In the genomic region with DNA sequence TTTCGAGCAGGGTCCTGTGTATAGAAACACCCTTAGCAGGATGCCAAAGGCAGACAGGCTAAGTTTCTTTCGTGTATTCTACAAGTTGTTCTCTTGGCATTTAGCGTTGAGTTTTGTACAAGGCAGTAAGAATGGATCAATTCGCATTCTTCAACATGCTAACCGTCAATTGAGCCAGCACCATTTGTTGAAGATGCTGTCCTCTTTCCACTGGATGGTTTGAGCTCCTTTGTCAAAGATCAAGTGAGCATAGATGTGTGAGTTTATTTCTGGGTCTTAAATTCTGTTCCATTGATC, we compare ENCODE assay signal across 7 mouse cellular contexts.
DNase-seq lines count a peak whose midpoint lies in the region; ATAC-seq and TF ChIP-seq lines count a peak whose summit lies in the region.
"Not testable (repeated sequence)": the region's sequence is repeated elsewhere in the genome, so short reads cannot be mapped to it uniquely, and the experiment has no call there.

No protein-coding gene starts in this region.

- peak; percentile 21 for DNase-seq in MN1 (ENCODE audit: low spot score)
- peak; percentile 8 for DNase-seq in embryo, embryonic 10.5 days (ENCODE audit: low spot score)
- peak; percentile 29 for DNase-seq in hindbrain, embryonic 14.5 days (ENCODE audit: low spot score)
- DNase-seq in limb, embryonic 11.5 days (ENCODE audit: low spot score) = peak; percentile 23
- peak; percentile 8 for DNase-seq in lung, postnatal 0 days (ENCODE audit: low spot score)

- H3K27ac ChIP-seq in forebrain, embryonic 16.5 days (ENCODE audit: low read length); limb, embryonic 11.5 days (replicated peaks; ENCODE audit: low read depth, low read length); lung, postnatal 0 days (ENCODE audit: low read length): not testable (repeated sequence)
- H3K27ac ChIP-seq in hindbrain, embryonic 14.5 days = peak overlapping the region; percentile 29
- H3K27ac ChIP-seq in neural tube, embryonic 13.5 days (replicated peaks) = peak overlapping the region; percentile 33; the same call in 1 of the 2 replicates

- H3K36me3 ChIP-seq in forebrain, embryonic 16.5 days (ENCODE audit: control insufficient read depth, insufficient read depth); hindbrain, embryonic 14.5 days (replicated peaks; ENCODE audit: control insufficient read depth, insufficient read depth); limb, embryonic 11.5 days (ENCODE audit: control insufficient read depth, insufficient read depth, low read length); lung, postnatal 0 days (ENCODE audit: insufficient read depth, low read length); neural tube, embryonic 13.5 days: not testable (repeated sequence)

- not testable (repeated sequence) for H3K4me1 ChIP-seq in forebrain, embryonic 16.5 days (replicated peaks; ENCODE audit: control insufficient read depth, insufficient read depth, low read length); hindbrain, embryonic 14.5 days (replicated peaks; ENCODE audit: control insufficient read depth, insufficient read depth, low read length); limb, embryonic 11.5 days (ENCODE audit: control insufficient read depth, insufficient read depth, low read length); lung, postnatal 0 days (ENCODE audit: insufficient read depth, low read depth, low read length); neural tube, embryonic 13.5 days (replicated peaks)

- TF ChIP-seq EP300 in lung, postnatal 0 days (IDR thresholded peaks at IDR 0.05) = not testable (repeated sequence)

- peak overlapping the region; percentile 69 for H3K4me3 ChIP-seq in forebrain, embryonic 16.5 days (replicated peaks; ENCODE audit: low read length)
- peak overlapping the region; percentile 42 for H3K4me3 ChIP-seq in hindbrain, embryonic 14.5 days (replicated peaks; ENCODE audit: low read length)
- H3K4me3 ChIP-seq in limb, embryonic 11.5 days (ENCODE audit: low read depth, low read length) = peak overlapping the region; percentile 43
- peak overlapping the region; percentile 49 for H3K4me3 ChIP-seq in lung, postnatal 0 days (ENCODE audit: low read depth, low read length)
- H3K4me3 ChIP-seq in neural tube, embryonic 13.5 days = peak overlapping the region; percentile 49

- H3K27me3 ChIP-seq in forebrain, embryonic 16.5 days (replicated peaks; ENCODE audit: control insufficient read depth, insufficient read depth, low read length); hindbrain, embryonic 14.5 days (ENCODE audit: control insufficient read depth, insufficient read depth, low read length); limb, embryonic 11.5 days (ENCODE audit: control insufficient read depth, insufficient read depth, low read length); lung, postnatal 0 days (replicated peaks; ENCODE audit: insufficient read depth, low read length); neural tube, embryonic 13.5 days: not testable (repeated sequence)

- peak overlapping the region; percentile 57 for H3K9ac ChIP-seq in forebrain, embryonic 16.5 days (replicated peaks; ENCODE audit: low read depth, low read length)
- H3K9ac ChIP-seq in hindbrain, embryonic 14.5 days = peak overlapping the region; percentile 56
- H3K9ac ChIP-seq in limb, embryonic 11.5 days (ENCODE audit: low read length) = peak overlapping the region; percentile 50
- peak overlapping the region; percentile 56 for H3K9ac ChIP-seq in lung, postnatal 0 days (replicated peaks; ENCODE audit: low read depth)
- peak overlapping the region; percentile 71 for H3K9ac ChIP-seq in neural tube, embryonic 13.5 days

- 0% methylated on average over 5 of the region's 5 CpGs for WGBS in forebrain, embryonic 16.5 days
- WGBS in hindbrain, embryonic 14.5 days = 1% methylated on average over 5 of the region's 5 CpGs
- WGBS in limb, embryonic 11.5 days = 1% methylated on average over 5 of the region's 5 CpGs
- 0% methylated on average over 5 of the region's 5 CpGs for WGBS in lung, postnatal 0 days
- WGBS in neural tube, embryonic 13.5 days = 0% methylated on average over 5 of the region's 5 CpGs

- not testable (repeated sequence) for ATAC-seq in forebrain, embryonic 16.5 days; hindbrain, embryonic 14.5 days (ENCODE audit: low FRiP score); limb, embryonic 11.5 days (ENCODE audit: insufficient number of reproducible peaks, low FRiP score, low TSS enrichment, low read depth); lung, postnatal 0 days; neural tube, embryonic 13.5 days (ENCODE audit: low read depth)

- H3K9me3 ChIP-seq in forebrain, embryonic 16.5 days (ENCODE audit: control insufficient read depth, low read length); hindbrain, embryonic 14.5 days (ENCODE audit: control insufficient read depth, low read length); limb, embryonic 11.5 days (ENCODE audit: control insufficient read depth, low read length); lung, postnatal 0 days (ENCODE audit: low read length); neural tube, embryonic 13.5 days: not testable (repeated sequence)

- not testable (repeated sequence) for TF ChIP-seq CTCF in lung, postnatal 0 days (IDR thresholded peaks at IDR 0.05)

- H3K4me2 ChIP-seq in forebrain, embryonic 16.5 days (ENCODE audit: low read length) = peak overlapping the region; percentile 60
- peak overlapping the region; percentile 61 for H3K4me2 ChIP-seq in hindbrain, embryonic 14.5 days (replicated peaks)
- peak overlapping the region; percentile 50 for H3K4me2 ChIP-seq in limb, embryonic 11.5 days (ENCODE audit: low read depth, severe bottlenecking)
- peak overlapping the region; percentile 50 for H3K4me2 ChIP-seq in lung, postnatal 0 days (replicated peaks; ENCODE audit: low read depth, low read length)
- peak overlapping the region; percentile 61 for H3K4me2 ChIP-seq in neural tube, embryonic 13.5 days
